Mouse (Mus musculus): ENCODE measurements around the gene Lgals1. TPM values are rescaled to one million over a fixed set of nuclear protein-coding genes. Genes with fewer than 3 reads are reported as not detected.
"Not testable (repeated sequence)": the region's sequence is repeated elsewhere in the genome, so short reads cannot be mapped to it uniquely, and the experiment has no call there.

Lgals1 gene
- polyA plus RNA-seq (2012; rRNA removed) = 42.9 and 44.4 TPM in 2 replicates

GRCm38 (mm10) chr15:78926021-78926919 lies at the start of gene Lgals1:
Gene Lgals1 (plus strand): TSS chr15:78926725.
- H3K4me1 ChIP-seq (ENCODE audit: control insufficient read depth, insufficient read depth, low read length) = peaks cover 4% of the 10 kb centered on the region
- H3K27ac ChIP-seq (ENCODE audit: insufficient read depth, low read length) = 0 out of 2 replicates have a peak within 1 kb of the TSS, but pooled peaks have one; percentile 50
- peak within 1 kb of the TSS; percentile 21; the same call in 1 of the 2 replicates for H3K4me3 ChIP-seq (ENCODE audit: insufficient read depth, low read length)
- TF ChIP-seq CTCF (IDR thresholded peaks at IDR 0.05; ENCODE audit: extremely low read depth, insufficient read depth, low read length) (no peak), POLR2A (IDR thresholded peaks at IDR 0.05; ENCODE audit: extremely low read depth, insufficient read depth, low read length) (no peak)

- peak within 1 kb of the TSS; percentile 45 for H3K4me3 ChIP-seq (ENCODE audit: insufficient read depth, low read length)
- peak within 1 kb of the TSS; percentile 93 for H3K27ac ChIP-seq (ENCODE audit: insufficient read depth, low read length)
- TF ChIP-seq CTCF (IDR thresholded peaks at IDR 0.05; ENCODE audit: extremely low read depth, insufficient read depth, low read length) (no peak), POLR2A (IDR thresholded peaks at IDR 0.05; ENCODE audit: extremely low read depth, insufficient read depth, low read length) (peak; percentile 88)
- H3K4me1 ChIP-seq (ENCODE audit: control insufficient read depth, insufficient read depth, low read length) = peaks cover 1% of the 10 kb centered on the region; the same call in 1 of the 2 replicates
These were observed 49.3 kb upstream of the Lgals1 start, which contains the start of gene Gga1 for GRCm38 (mm10) chr15:78876991-78877809. Gene Gga1 (plus strand): TSS chr15:78877190.

- peak overlapping the region; percentile 48; the same call in 1 of the 2 replicates for H3K27ac ChIP-seq (ENCODE audit: insufficient read depth, low read length)
- peaks cover 1% of the 10 kb centered on the region; the same call in 1 of the 2 replicates for H3K4me1 ChIP-seq (ENCODE audit: control insufficient read depth, insufficient read depth, low read length)
These were observed 48.6 kb upstream of the Lgals1 start for GRCm38 (mm10) chr15:78877810-78878390.

GRCm38 (mm10) chr15:78878792-78879516 lies 47.6 kb upstream of the Lgals1 start:
- H3K27ac ChIP-seq (ENCODE audit: insufficient read depth, low read length); H3K4me1 ChIP-seq (ENCODE audit: control insufficient read depth, insufficient read depth, low read length); H3K4me3 ChIP-seq (ENCODE audit: insufficient read depth, low read length): not testable (repeated sequence)

More at GRCm38 (mm10) chr15:78877810-78878390, 48.6 kb upstream of the Lgals1 start:
- TF ChIP-seq POLR2A (IDR thresholded peaks at IDR 0.05; ENCODE audit: extremely low read depth, insufficient read depth, low read length) (no peak), CTCF (IDR thresholded peaks at IDR 0.05; ENCODE audit: extremely low read depth, insufficient read depth, low read length) (no peak)
- peak overlapping the region; percentile 45 for H3K4me3 ChIP-seq (ENCODE audit: insufficient read depth, low read length)

- TF ChIP-seq POLR2A (IDR thresholded peaks at IDR 0.05; ENCODE audit: extremely low read depth, insufficient read depth, low read length) = no peak
- Histone ChIP-seq H3K27ac (ENCODE audit: insufficient read depth, low read length) (no peak overlapping the region), H3K4me3 (ENCODE audit: insufficient read depth, low read length) (no peak overlapping the region), H3K4me1 (ENCODE audit: control insufficient read depth, insufficient read depth, low read length) (peaks cover 1% of the 10 kb centered on the region; the same call in 1 of the 2 replicates)
These were observed 46.1 kb upstream of the Lgals1 start for GRCm38 (mm10) chr15:78880432-78880831.

GRCm38 (mm10) chr15:78881828-78882227 lies 44.7 kb upstream of the Lgals1 start:
- H3K27ac ChIP-seq (ENCODE audit: insufficient read depth, low read length) = no peak overlapping the region
- H3K4me3 ChIP-seq (ENCODE audit: insufficient read depth, low read length) = no peak overlapping the region
- H3K4me1 ChIP-seq (ENCODE audit: control insufficient read depth, insufficient read depth, low read length) = no peaks in the 10 kb centered on the region; the same call in 1 of the 2 replicates
- TF ChIP-seq POLR2A (IDR thresholded peaks at IDR 0.05; ENCODE audit: extremely low read depth, insufficient read depth, low read length) (no peak), CTCF (IDR thresholded peaks at IDR 0.05; ENCODE audit: extremely low read depth, insufficient read depth, low read length) (no peak)

GRCm38 (mm10) chr15:78889401-78889853 lies 37.1 kb upstream of the Lgals1 start:
- H3K27ac ChIP-seq (ENCODE audit: insufficient read depth, low read length) = no peak overlapping the region
- H3K4me3 ChIP-seq (ENCODE audit: insufficient read depth, low read length) = no peak overlapping the region
- TF ChIP-seq POLR2A (IDR thresholded peaks at IDR 0.05; ENCODE audit: extremely low read depth, insufficient read depth, low read length) = no peak
- no peak for TF ChIP-seq CTCF (IDR thresholded peaks at IDR 0.05; ENCODE audit: extremely low read depth, insufficient read depth, low read length)
- H3K4me1 ChIP-seq (ENCODE audit: control insufficient read depth, insufficient read depth, low read length) = no peaks in the 10 kb centered on the region

GRCm38 (mm10) chr15:78892440-78892839 lies 34.1 kb upstream of the Lgals1 start:
- TF ChIP-seq POLR2A (IDR thresholded peaks at IDR 0.05; ENCODE audit: extremely low read depth, insufficient read depth, low read length) = no peak
- no peak for TF ChIP-seq CTCF (IDR thresholded peaks at IDR 0.05; ENCODE audit: extremely low read depth, insufficient read depth, low read length)
- Histone ChIP-seq H3K4me1 (ENCODE audit: control insufficient read depth, insufficient read depth, low read length) (no peaks in the 10 kb centered on the region), H3K4me3 (ENCODE audit: insufficient read depth, low read length) (no peak overlapping the region), H3K27ac (ENCODE audit: insufficient read depth, low read length) (no peak overlapping the region)

Measured in cortical plate, adult 2 months (tissue).